Mouse (Mus musculus) hindbrain, postnatal 0 days (tissue): ENCODE measurements around the gene Aprt. TPM values are rescaled to one million over a fixed set of nuclear protein-coding genes. Genes with fewer than 3 reads are reported as not detected.

Experiments used
- ATAC-seq: fragments of 200-750 bp; cut with Nextera tagmentation; 2 replicates; pipeline ENCODE4 v1.8.0; 2017; ENCODE audit warnings: mild to moderate bottlenecking, moderate TSS enrichment, moderate library complexity
- DNase-seq: peaks from one replicate; pipeline ENCODE4 v3.0.0-alpha.2; 2015; ENCODE audit warnings: low spot score
- H3K27ac ChIP-seq: fragments of 300-500 bp; sonication (generic); 2 replicates; pipeline ENCODE4 v1.5.1; 2014; ENCODE audit warnings: mild to moderate bottlenecking
- H3K27me3 ChIP-seq: fragments of 300-500 bp; sonication (generic); 2 replicates; pipeline ENCODE4 v1.6.1; 2014; ENCODE audit warnings: low read length, mixed read lengths; ENCODE audit not compliant: insufficient read depth
- H3K36me3 ChIP-seq: fragments of 300-500 bp; sonication (generic); 2 replicates; pipeline ENCODE4 v1.6.1; 2014; ENCODE audit warnings: low read length, mixed read lengths; ENCODE audit not compliant: insufficient read depth
- H3K4me1 ChIP-seq: fragments of 300-500 bp; sonication (generic); 2 replicates; pipeline ENCODE4 v1.6.1; 2014; ENCODE audit warnings: antibody characterized with exemption, low read length, mixed read lengths; ENCODE audit not compliant: insufficient read depth
- H3K4me2 ChIP-seq: fragments of 300-500 bp; sonication (generic); 2 replicates; pipeline ENCODE4 v1.6.1; 2014; ENCODE audit warnings: low read depth, mild to moderate bottlenecking, low read length, moderate library complexity, mixed read lengths
- H3K4me3 ChIP-seq: fragments of 300-500 bp; sonication (generic); 2 replicates; pipeline ENCODE4 v1.5.1; 2014; ENCODE audit warnings: low read length
- H3K9ac ChIP-seq: fragments of 300-500 bp; sonication (generic); replicated peaks from 2 replicates; pipeline ENCODE4 v1.6.1; 2014; ENCODE audit warnings: mild to moderate bottlenecking, low read length, moderate library complexity, mixed read lengths
- H3K9me3 ChIP-seq: fragments of 300-500 bp; sonication (generic); 2 replicates; pipeline ENCODE4 v1.6.1; 2016; ENCODE audit warnings: low read length, mixed read lengths
- CTCF ChIP-seq: IDR thresholded peaks from 2 replicates; pipeline ENCODE4 v1.5.1; 2016; ENCODE audit warnings: antibody characterized with exemption, control low read depth, low read depth
- WGBS: fragments of 180-500 bp; shearing (Covaris S2); extraction: QIAGEN DNeasy Blood & Tissue Kit; methylation state at CpG from one replicate; pipeline ENCODE4 v1.1.7; 2014; 5-methylcytosine and 5-hydroxymethylcytosine counted together
- polyA plus RNA-seq: library from polyadenylated mRNA; unstranded; fragments of >200 nt; fragmentation: Nextera tagmentation; extraction: Ambion mirVana; gene quantifications from 2 replicates; pipeline ENCODE4 v1.2.1, GENCODE M21; 2015
- total RNA-seq: library from RNA; depleted of rRNA; stranded (reverse); fragments of >200 nt; gene quantifications from 2 replicates; pipeline ENCODE4 v1.2.3, GENCODE M21; 2014

Aprt gene
- total and polyA plus RNA-seq, 2 experiments from 2014 or later: 113 to 189 TPM

DNA sequence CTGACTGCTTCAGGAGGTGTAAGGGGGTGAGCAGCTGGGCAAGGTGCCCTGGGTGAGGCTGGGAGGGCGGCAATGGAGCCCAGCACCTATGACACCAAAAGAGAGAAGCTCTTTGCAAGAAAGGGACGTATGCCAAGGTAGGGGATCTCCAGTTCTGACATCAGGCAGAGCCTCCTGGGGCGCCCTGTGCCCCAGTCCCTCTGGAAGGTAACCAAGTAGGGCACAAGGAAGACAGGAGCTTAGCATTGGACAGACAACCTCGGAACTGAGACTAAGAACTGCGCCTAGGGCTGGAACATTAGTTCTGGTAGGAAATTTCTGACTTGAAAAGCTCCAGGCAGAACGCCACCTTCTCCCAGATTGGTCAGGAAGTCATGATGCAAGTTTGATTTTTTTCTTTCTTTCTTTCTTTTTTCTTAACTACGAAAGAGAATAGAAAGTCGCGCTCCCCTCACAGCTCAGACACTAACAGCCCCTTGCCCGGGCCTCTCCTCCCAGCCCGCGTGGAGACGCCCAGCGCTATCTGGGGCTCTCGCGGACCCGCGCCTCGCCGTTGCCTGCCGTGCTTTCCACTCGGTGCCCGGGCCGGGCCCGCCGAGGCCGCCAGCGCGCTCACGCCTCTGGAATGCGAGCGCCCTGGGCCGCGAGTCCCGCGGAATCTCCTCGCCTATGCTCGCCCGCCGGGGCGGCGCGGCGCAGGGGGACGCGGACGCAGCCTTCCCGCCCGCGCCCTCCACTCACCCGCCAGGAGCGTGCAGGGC, 26.3 kb downstream of the Aprt start:
- ATAC-seq (peak; percentile 39; the same call in 1 of the 2 replicates), DNase-seq (peak; percentile 24)
- peak overlapping the region; percentile 50 for H3K4me3 ChIP-seq
- H3K36me3 ChIP-seq: no peaks in the 10 kb centered on the region
- no peaks in the 10 kb centered on the region for H3K9me3 ChIP-seq
- H3K4me2 ChIP-seq: peak overlapping the region; percentile 79
- peak overlapping the region; percentile 36; the same call in 1 of the 2 replicates for H3K27ac ChIP-seq
- TF ChIP-seq CTCF: no peak
- no peaks in the 10 kb centered on the region for H3K27me3 ChIP-seq
- WGBS: 5% methylated on average over 47 of the region's 52 CpGs
- peaks cover 4% of the 10 kb centered on the region; the same call in 1 of the 2 replicates for H3K4me1 ChIP-seq
- peak overlapping the region; percentile 69 for H3K9ac ChIP-seq

DNA sequence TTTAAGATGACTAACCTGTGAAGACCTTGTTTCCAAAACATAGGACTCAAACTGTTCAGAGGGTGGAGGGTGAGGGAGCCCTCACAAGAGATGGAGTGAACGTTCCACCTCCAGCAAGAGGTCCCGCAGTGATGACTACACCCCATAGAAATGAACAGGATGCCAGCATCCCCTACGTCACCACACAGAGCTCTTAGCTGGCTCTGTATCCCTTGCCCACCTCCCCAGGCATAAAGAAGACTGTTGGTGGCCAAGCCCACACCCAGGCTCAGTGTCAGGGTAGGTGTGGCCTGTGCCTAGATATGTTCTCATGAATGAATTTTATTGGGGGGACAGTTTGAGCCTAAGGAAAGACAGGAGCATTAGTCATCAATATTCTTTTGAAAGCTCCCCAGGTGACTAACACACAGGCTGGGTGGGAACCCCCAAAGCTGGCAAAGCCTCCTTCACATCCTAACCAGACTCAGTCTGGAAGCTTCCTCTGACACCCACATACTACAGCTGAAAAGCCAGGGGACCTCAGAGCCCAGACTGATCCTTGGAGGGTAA, 27.7 kb downstream of the Aprt start:
- no peak overlapping the region for H3K4me2 ChIP-seq
- H3K9ac ChIP-seq: no peak overlapping the region
- no peaks in the 10 kb centered on the region for H3K27me3 ChIP-seq
- WGBS: 87% methylated on average over 3 of the region's 3 CpGs
- H3K4me3 ChIP-seq: no peak overlapping the region
- no peak overlapping the region for H3K27ac ChIP-seq
- TF ChIP-seq CTCF: no peak
- peaks cover 4% of the 10 kb centered on the region; the same call in 1 of the 2 replicates for H3K4me1 ChIP-seq
- DNase-seq (no peak), ATAC-seq (no peak)
- no peaks in the 10 kb centered on the region for H3K36me3 ChIP-seq
- no peaks in the 10 kb centered on the region for H3K9me3 ChIP-seq

DNA sequence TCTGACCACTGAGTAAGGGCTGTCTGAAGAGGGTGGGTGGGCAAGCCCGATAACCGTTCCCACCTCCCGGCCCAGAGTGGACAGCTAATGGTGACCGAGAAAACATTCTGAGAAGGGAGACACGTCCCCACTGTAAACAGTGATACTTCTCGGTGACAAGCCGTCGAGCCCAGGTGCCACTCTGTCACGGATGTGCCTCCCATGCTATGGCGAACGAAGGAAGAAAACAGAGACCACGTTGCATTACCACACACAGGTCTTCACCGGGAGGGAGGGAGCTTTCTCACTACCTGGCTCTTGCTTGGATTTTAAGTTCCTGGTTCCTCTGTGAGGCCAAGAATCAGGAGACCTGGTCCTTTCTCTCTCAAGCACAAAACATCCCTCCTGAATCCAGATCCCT, 28.4 kb downstream of the Aprt start:
- no peak for TF ChIP-seq CTCF
- no peak overlapping the region for H3K4me2 ChIP-seq
- ATAC-seq (no peak), DNase-seq (no peak)
- WGBS: 79% methylated on average over 13 of the region's 13 CpGs
- no peaks in the 10 kb centered on the region for H3K36me3 ChIP-seq
- H3K9me3 ChIP-seq: no peaks in the 10 kb centered on the region
- no peak overlapping the region for H3K27ac ChIP-seq
- H3K4me1 ChIP-seq: peaks cover 4% of the 10 kb centered on the region; the same call in 1 of the 2 replicates
- no peak overlapping the region for H3K4me3 ChIP-seq
- no peak overlapping the region for H3K9ac ChIP-seq
- H3K27me3 ChIP-seq: no peaks in the 10 kb centered on the region

DNA sequence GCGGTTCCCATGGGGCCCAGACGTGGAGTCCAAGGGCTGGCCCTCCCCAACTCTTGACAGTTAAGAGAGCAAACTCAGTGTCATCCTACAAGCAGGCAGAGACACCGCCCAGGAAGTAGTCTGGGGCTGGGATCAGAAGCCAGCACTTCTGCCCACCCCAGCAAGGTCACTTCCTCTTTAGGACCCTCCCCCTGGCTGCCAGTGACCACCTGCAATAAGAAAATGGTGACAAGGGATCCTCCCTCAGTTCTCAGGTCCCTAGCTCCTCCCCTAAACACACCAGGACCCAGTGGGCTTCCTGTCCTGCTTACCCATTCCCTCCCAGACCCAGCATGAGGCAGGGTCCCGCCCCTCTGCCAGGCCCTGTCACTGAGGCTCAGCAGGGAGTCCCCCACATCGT, 28.9 kb downstream of the Aprt start:
- Histone ChIP-seq H3K27me3 (no peaks in the 10 kb centered on the region), H3K9me3 (no peaks in the 10 kb centered on the region), H3K4me2 (no peak overlapping the region), H3K9ac (no peak overlapping the region), H3K36me3 (no peaks in the 10 kb centered on the region), H3K4me3 (no peak overlapping the region), H3K4me1 (peaks cover 4% of the 10 kb centered on the region; the same call in 1 of the 2 replicates), H3K27ac (no peak overlapping the region)
- WGBS: 38% methylated on average over 5 of the region's 5 CpGs
- DNase-seq (no peak), ATAC-seq (no peak)
- TF ChIP-seq CTCF: no peak

DNA sequence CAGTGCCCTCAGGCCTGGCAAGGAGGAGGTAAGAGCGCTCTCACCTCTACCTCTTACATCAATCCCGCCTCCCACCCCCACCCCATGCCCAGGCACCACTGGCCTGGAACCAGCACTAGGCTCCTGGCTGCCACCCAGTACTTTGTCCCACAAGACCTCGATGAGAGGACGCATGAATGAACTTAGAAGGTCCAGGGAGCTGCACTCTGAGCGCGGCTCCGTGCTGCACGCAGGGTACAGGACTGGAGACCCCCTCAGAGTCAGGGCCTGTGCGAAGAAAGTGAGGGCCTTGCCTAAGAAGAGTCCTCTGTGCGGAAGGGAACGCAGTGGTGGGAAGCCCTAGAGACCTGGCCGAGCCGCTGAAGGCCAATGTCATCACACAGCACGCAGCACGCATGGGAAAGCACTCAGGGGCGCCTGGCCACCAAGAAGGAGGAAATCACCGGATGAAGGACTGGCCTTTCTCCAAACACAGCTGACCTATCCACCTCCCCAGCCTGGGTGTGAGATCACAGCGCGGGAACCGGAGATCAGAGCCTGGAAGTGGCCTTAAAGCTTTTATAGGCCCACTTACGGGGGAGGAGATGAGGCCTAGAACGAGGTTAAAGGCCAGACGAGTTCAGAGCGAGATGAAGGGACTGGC, 29.8 kb downstream of the Aprt start:
- no peaks in the 10 kb centered on the region for H3K36me3 ChIP-seq
- peaks cover 4% of the 10 kb centered on the region; the same call in 1 of the 2 replicates for H3K4me1 ChIP-seq
- H3K9ac ChIP-seq: no peak overlapping the region
- no peak overlapping the region for H3K4me2 ChIP-seq
- TF ChIP-seq CTCF: no peak
- no peak for ATAC-seq
- no peaks in the 10 kb centered on the region for H3K27me3 ChIP-seq
- H3K9me3 ChIP-seq: no peaks in the 10 kb centered on the region
- no peak overlapping the region for H3K4me3 ChIP-seq
- H3K27ac ChIP-seq: no peak overlapping the region
- no peak for DNase-seq
- 58% methylated on average over 24 of the region's 24 CpGs for WGBS

DNA sequence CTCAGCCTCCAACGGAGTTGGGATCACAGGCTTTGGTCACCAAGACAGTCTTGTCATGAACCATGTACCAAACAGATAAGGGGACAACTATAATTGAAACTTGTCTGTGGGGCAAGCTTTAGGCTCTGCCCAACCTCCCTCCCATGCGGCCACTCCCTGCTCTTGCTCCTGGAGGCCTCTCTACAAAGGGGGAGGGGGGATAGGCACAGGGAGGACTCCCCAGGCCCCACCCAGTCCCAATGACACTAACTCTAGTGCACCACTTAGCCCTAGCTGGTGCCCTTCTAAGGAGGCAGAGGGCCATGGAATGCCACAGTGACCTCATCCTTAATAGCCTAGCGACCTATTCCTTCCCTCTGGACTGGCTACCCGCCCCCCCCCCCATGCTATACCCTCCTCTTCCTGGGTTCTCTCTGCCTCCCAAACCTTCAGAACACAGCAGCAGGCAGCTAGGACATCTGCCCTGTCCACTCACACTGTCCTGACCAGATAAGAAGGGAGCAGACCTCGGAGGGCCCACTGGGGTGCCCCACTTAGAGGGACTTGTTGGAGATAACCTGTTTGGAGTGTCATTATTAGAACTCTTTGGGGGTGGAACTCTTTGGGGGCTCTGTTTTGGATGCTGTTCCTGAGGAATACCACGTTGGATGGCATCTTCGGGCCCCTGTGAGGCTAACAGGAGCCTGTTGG, 30.5 kb downstream of the Aprt start:
- Histone ChIP-seq H3K9ac (no peak overlapping the region), H3K4me1 (peaks cover 4% of the 10 kb centered on the region; the same call in 1 of the 2 replicates), H3K27ac (no peak overlapping the region), H3K9me3 (no peaks in the 10 kb centered on the region), H3K4me3 (no peak overlapping the region), H3K36me3 (no peaks in the 10 kb centered on the region), H3K27me3 (no peaks in the 10 kb centered on the region), H3K4me2 (no peak overlapping the region)
- ATAC-seq (0 out of 2 replicates have a peak, but pooled peaks have one; percentile 27), DNase-seq (no peak)
- TF ChIP-seq CTCF: no peak
- WGBS: 86% methylated on average over 6 of the region's 7 CpGs
